Comparison of ENCODE assay signal across 8 mouse cellular contexts in genomic region chr2:77280512-77281409, GRCm38 (mm10). TPM values are rescaled to one million over a fixed set of nuclear protein-coding genes. Genes with fewer than 3 reads are reported as not detected.
A peak's percentile ranks its signal among the peaks of the same experiment; 100 is the strongest.
DNase-seq lines count a peak whose midpoint lies in the region; ATAC-seq and TF ChIP-seq lines count a peak whose summit lies in the region.

Sestd1 (minus strand) TSS chr2:77280592.

- TF ChIP-seq CTCF in liver, adult 2 months (IDR thresholded peaks at IDR 0.05; ENCODE audit: low read depth, low read length): no peak
- TF ChIP-seq CTCF in stomach, postnatal 0 days (IDR thresholded peaks at IDR 0.05; ENCODE audit: low read depth): no peak

- no peaks in the 10 kb centered on the region; the same call in 1 of the 2 replicates for H3K4me1 ChIP-seq in embryonic facial prominence, embryonic 12.5 days
- peaks cover 18% of the 10 kb centered on the region for H3K4me1 ChIP-seq in heart, embryonic 10.5 days
- H3K4me1 ChIP-seq in liver, adult 2 months (ENCODE audit: control insufficient read depth, insufficient read depth, low read length): no peaks in the 10 kb centered on the region
- H3K4me1 ChIP-seq in stomach, postnatal 0 days (replicated peaks; ENCODE audit: control insufficient read depth, insufficient read depth): no peaks in the 10 kb centered on the region

- peak within 1 kb of the TSS; percentile 87 for H3K9ac ChIP-seq in embryonic facial prominence, embryonic 12.5 days
- peak within 1 kb of the TSS; percentile 66 for H3K9ac ChIP-seq in liver, adult 2 months (ENCODE audit: low read depth, low read length)
- H3K9ac ChIP-seq in stomach, postnatal 0 days (ENCODE audit: low read length): peak within 1 kb of the TSS; percentile 94

- DNase-seq in 3134 (ENCODE audit: extremely low read depth, insufficient read length, low spot score): peak; percentile 85
- DNase-seq in adrenal gland, postnatal 10 days: peak; percentile 81
- peak; percentile 85 for DNase-seq in heart, embryonic 10.5 days (ENCODE audit: low spot score)
- peak; percentile 72 for DNase-seq in kidney, adult 9 months
- peak; percentile 26 for DNase-seq in liver, adult 2 months (ENCODE audit: extremely low read depth, low read depth, low spot score)
- peak; percentile 60 to 74 for DNase-seq in monocyte, adult 2 months (ENCODE audit: low read depth in 1 of 2, low spot score in 2 of 2)
- peak; percentile 75 for DNase-seq in stomach, postnatal 0 days (ENCODE audit: low spot score)

- no peaks in the 10 kb centered on the region for H3K9me3 ChIP-seq in embryonic facial prominence, embryonic 12.5 days
- no peaks in the 10 kb centered on the region for H3K9me3 ChIP-seq in heart, embryonic 10.5 days
- no peaks in the 10 kb centered on the region for H3K9me3 ChIP-seq in stomach, postnatal 0 days (ENCODE audit: control insufficient read depth, low read length)

- 7% methylated on average over 45 of the region's 73 CpGs for WGBS in embryonic facial prominence, embryonic 12.5 days
- 6% methylated on average over 57 of the region's 73 CpGs for WGBS in heart, embryonic 10.5 days
- 8% methylated on average over 68 of the region's 73 CpGs for WGBS in liver, adult 2 months
- WGBS in stomach, postnatal 0 days: 15% methylated on average over 20 of the region's 73 CpGs

- H3K79me2 ChIP-seq in liver, adult 2 months (ENCODE audit: control insufficient read depth, insufficient read depth, low read length): no peaks in the 10 kb centered on the region

- peak within 1 kb of the TSS; percentile 82 for H3K4me3 ChIP-seq in embryonic facial prominence, embryonic 12.5 days
- peak within 1 kb of the TSS; percentile 96 for H3K4me3 ChIP-seq in heart, embryonic 10.5 days
- peak within 1 kb of the TSS; percentile 67 for H3K4me3 ChIP-seq in liver, adult 2 months (ENCODE audit: insufficient read depth, low read depth, low read length)
- peak within 1 kb of the TSS; percentile 92 for H3K4me3 ChIP-seq in stomach, postnatal 0 days (ENCODE audit: low read depth, low read length)

- no peaks in the 10 kb centered on the region for H3K27me3 ChIP-seq in embryonic facial prominence, embryonic 12.5 days
- H3K27me3 ChIP-seq in heart, embryonic 10.5 days (ENCODE audit: insufficient read depth, poor library complexity, severe bottlenecking): peaks cover 13% of the 10 kb centered on the region
- no peaks in the 10 kb centered on the region for H3K27me3 ChIP-seq in liver, adult 2 months (ENCODE audit: control insufficient read depth, insufficient read depth, low read length)
- no peaks in the 10 kb centered on the region for H3K27me3 ChIP-seq in stomach, postnatal 0 days (ENCODE audit: control insufficient read depth, insufficient read depth, low read length)

- peak; percentile 82 for ATAC-seq in embryonic facial prominence, embryonic 12.5 days (ENCODE audit: insufficient number of reproducible peaks, insufficient read depth, low FRiP score, low TSS enrichment)
- peak; percentile 88 for ATAC-seq in stomach, postnatal 0 days (ENCODE audit: low FRiP score, low TSS enrichment)

- peak within 1 kb of the TSS; percentile 77 for H3K27ac ChIP-seq in embryonic facial prominence, embryonic 12.5 days
- H3K27ac ChIP-seq in heart, embryonic 10.5 days: peak within 1 kb of the TSS; percentile 93
- no peak within 1 kb of the TSS for H3K27ac ChIP-seq in liver, adult 2 months (replicated peaks; ENCODE audit: insufficient read depth, low read depth, low read length)
- H3K27ac ChIP-seq in stomach, postnatal 0 days (replicated peaks): peak within 1 kb of the TSS; percentile 81

- no peak for TF ChIP-seq POLR2A in liver, adult 2 months (IDR thresholded peaks at IDR 0.05; ENCODE audit: extremely low read depth, insufficient read depth, low read length)

- peak within 1 kb of the TSS; percentile 71 for H3K4me2 ChIP-seq in embryonic facial prominence, embryonic 12.5 days (replicated peaks)
- H3K4me2 ChIP-seq in stomach, postnatal 0 days (replicated peaks; ENCODE audit: low read depth): peak within 1 kb of the TSS; percentile 98

- no peak for TF ChIP-seq EP300 in stomach, postnatal 0 days (optimal IDR thresholded peaks at IDR 0.05)

- no peaks in the 10 kb centered on the region for H3K36me3 ChIP-seq in embryonic facial prominence, embryonic 12.5 days
- no peaks in the 10 kb centered on the region for H3K36me3 ChIP-seq in heart, embryonic 10.5 days
- no peaks in the 10 kb centered on the region for H3K36me3 ChIP-seq in liver, adult 2 months (ENCODE audit: control insufficient read depth, insufficient read depth, low read length)
- H3K36me3 ChIP-seq in stomach, postnatal 0 days (ENCODE audit: control insufficient read depth, insufficient read depth, low read length): no peaks in the 10 kb centered on the region

RNA-seq across cellular contexts. Expression of gene Sestd1, which starts in this region (rescaled TPM):
- 10 to 100 TPM; 15.9 to 19.3 TPM for total RNA-seq in adrenal gland, postnatal 10 days (2021)
- polyA plus RNA-seq in embryonic facial prominence, embryonic 12.5 days (2016; fragmentation: Nextera tagmentation; extraction: Ambion mirVana): 23.8 and 24.6 TPM in 2 replicates
- 8.2 and 9.9 TPM in 2 replicates for polyA plus RNA-seq in heart, embryonic 10.5 days (2016; fragmentation: Nextera tagmentation; extraction: Ambion mirVana)
- total RNA-seq in liver, adult 2 months (2014; rRNA removed): 1.6 and 3.1 TPM in 2 replicates
- polyA plus RNA-seq in liver, adult 2 months (2012; rRNA removed): 0.30 and 0.80 TPM in 2 replicates
- polyA plus RNA-seq in stomach, postnatal 0 days (2015; fragmentation: Nextera tagmentation; extraction: Ambion mirVana): 7.5 and 7.6 TPM in 2 replicates

Comparison
In these comparisons a context has a peak if more than half of its experiments do, and no peak if none do; other contexts are left out.
1. DNase-seq: peak in every context shown above with its lines; median percentile 85 in 3134; 85 in heart, embryonic 10.5 days; 81 in adrenal gland, postnatal 10 days; 75 in stomach, postnatal 0 days; 72 in kidney, adult 9 months; 67 in monocyte, adult 2 months; 26 in liver, adult 2 months.